Mouse (Mus musculus): ENCODE measurements around the gene Lgals9.
"Not testable (repeated sequence)": the region's sequence is repeated elsewhere in the genome, so short reads cannot be mapped to it uniquely, and the experiment has no call there.

DNA sequence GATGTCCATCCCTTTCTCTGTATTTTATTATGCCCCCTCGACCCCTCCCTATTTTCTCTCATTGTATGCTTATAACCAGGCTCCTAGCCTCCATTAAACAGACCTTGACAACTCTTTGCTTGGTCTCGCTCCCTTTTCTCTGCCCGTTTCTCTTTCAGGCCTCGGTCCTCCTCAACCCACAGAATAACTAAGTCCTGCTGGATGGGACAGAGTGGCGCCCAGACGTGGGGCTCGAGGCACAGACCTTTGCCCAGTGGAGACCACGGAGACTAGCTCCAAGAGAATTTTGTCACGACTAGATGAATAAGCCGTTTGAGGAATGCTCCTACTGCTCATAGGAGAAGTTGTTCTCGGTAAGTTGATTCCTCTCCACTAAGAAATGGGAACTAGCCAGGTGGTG, 4.5 kb upstream of the Lgals9 start:
- not testable (repeated sequence) for TF ChIP-seq POLR2A (IDR thresholded peaks at IDR 0.05; ENCODE audit: control insufficient read depth, extremely low read depth, insufficient read depth, low read length, poor library complexity); CTCF (IDR thresholded peaks at IDR 0.05; ENCODE audit: borderline replicate concordance, control insufficient read depth, extremely low read depth, insufficient read depth, low read length, poor library complexity)

Data from thymus, adult 2 months (tissue).